13 mouse cellular contexts compared by ENCODE assay signal in the genomic region with DNA sequence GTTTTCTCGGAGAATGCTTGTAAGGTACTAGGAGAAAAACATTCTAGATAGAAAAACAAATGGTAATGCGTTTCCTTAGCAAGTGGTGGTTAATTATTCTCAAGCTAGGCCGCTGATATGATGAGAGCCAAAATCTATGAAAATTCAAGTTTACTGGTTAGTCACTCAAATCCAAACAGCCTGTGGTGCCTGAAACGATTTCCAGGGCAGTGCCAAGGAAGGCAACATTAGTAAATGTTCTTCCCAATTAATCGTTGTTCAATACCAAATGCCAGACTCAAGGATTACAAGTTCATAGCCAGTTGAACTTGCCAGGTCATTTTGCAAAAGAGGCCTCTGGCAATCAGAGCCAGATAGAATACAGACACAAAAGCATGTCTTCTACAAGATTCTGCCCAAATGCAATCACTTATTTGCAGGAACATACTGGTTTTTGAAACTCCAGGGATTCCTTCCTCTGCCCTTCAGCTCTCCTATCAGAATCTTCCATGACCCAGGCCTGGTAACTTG.
"Had no signal": no experiment of that assay in that cellular context is flagged by ENCODE, and none has a peak within 500 bp of the region (broad histone marks: within the 10 kb centered on the region; RNA-seq: fewer than 3 reads in every experiment).

No protein-coding gene starts in this region.

- H3K27me3 ChIP-seq: midbrain, embryonic 12.5 days; midbrain, embryonic 15.5 days; neural tube, embryonic 12.5 days; stomach, embryonic 15.5 days had no signal

- H3K4me1 ChIP-seq: midbrain, embryonic 15.5 days; neural tube, embryonic 12.5 days; stomach, embryonic 15.5 days had no signal

- H3K36me3 ChIP-seq: midbrain, embryonic 10.5 days; midbrain, embryonic 12.5 days; midbrain, embryonic 15.5 days; neural tube, embryonic 12.5 days; stomach, embryonic 15.5 days had no signal

- H3K27ac ChIP-seq: midbrain, embryonic 10.5 days; midbrain, embryonic 12.5 days; midbrain, embryonic 15.5 days; neural tube, embryonic 12.5 days; stomach, embryonic 15.5 days; stomach, postnatal 0 days had no signal

- DNase-seq: lung, embryonic 14.5 days; lung, postnatal 10 days; lung, postnatal 4 days; right cerebral cortex, postnatal 14 days; thymus, adult 2 months; thymus, postnatal 25 days; thymus, postnatal 4 days had no signal

- H3K4me3 ChIP-seq: midbrain, embryonic 10.5 days; midbrain, embryonic 12.5 days; midbrain, embryonic 15.5 days; neural tube, embryonic 12.5 days; stomach, embryonic 15.5 days had no signal
